Mouse (Mus musculus) heart, postnatal 0 days (tissue): Measurements from ENCODE around the gene Plxna2.

Source experiments
- CTCF ChIP-seq: IDR thresholded peaks from 2 replicates; pipeline ENCODE4 v1.5.1; 2016; ENCODE audit warnings: antibody characterized with exemption, control low read depth, low read depth
- EP300 ChIP-seq: IDR thresholded peaks from 2 replicates; pipeline ENCODE4 v1.6.1; 2016; ENCODE audit warnings: antibody characterized with exemption, low read depth

DNA sequence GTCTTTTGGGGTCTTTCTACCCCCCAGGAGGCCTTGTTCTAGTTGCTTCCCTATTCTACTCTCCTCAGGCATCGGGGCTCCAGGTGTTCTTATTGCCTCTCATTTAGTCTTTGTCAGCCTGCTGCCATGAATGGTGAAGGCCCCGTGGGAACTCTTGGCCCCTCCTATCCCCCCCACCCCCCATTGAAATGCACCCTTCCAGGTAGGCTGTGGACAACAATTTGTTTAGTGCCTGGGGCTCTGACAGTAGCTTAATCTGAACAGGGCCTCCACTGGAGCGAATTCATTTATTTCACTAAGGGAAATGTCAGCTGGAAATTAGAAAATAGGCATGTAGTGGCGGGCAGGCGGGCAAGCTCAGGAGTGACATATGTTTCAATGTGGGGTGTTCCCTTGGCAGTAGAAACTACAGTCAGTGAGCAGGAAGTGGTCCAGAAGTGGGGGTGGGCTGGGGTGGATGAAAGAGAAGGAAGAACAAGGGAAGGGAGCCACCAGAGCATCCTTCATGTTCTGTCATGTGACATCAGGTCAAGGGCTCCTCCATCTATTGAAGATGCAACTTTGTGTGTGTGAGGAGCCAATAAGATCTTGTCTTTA, 162.9 kb downstream of the Plxna2 start:
- TF ChIP-seq EP300 (no peak), CTCF (no peak)
